Mouse (Mus musculus) cortical plate, adult 2 months (tissue): Measurements from ENCODE around the gene Iffo2.

Experiments used
- CTCF ChIP-seq: fragments of 200-500 bp; IDR thresholded peaks from 2 replicates; pipeline ENCODE4 v1.5.1; 2011; ENCODE audit warnings: mild to moderate bottlenecking, control low read depth, low read length; ENCODE audit not compliant: insufficient read depth; ENCODE audit errors: extremely low read depth
- POLR2A ChIP-seq: fragments of 200-500 bp; IDR thresholded peaks from 2 replicates; pipeline ENCODE4 v1.6.1; 2011; ENCODE audit warnings: mild to moderate bottlenecking, low read length, control low read depth; ENCODE audit not compliant: insufficient read depth; ENCODE audit errors: extremely low read depth

- TF ChIP-seq POLR2A (no peak), CTCF (no peak)
Observed at GRCm38 (mm10) chr4:139511557-139511956, 18.8 kb upstream of the Iffo2 start.
